In the genomic region with DNA sequence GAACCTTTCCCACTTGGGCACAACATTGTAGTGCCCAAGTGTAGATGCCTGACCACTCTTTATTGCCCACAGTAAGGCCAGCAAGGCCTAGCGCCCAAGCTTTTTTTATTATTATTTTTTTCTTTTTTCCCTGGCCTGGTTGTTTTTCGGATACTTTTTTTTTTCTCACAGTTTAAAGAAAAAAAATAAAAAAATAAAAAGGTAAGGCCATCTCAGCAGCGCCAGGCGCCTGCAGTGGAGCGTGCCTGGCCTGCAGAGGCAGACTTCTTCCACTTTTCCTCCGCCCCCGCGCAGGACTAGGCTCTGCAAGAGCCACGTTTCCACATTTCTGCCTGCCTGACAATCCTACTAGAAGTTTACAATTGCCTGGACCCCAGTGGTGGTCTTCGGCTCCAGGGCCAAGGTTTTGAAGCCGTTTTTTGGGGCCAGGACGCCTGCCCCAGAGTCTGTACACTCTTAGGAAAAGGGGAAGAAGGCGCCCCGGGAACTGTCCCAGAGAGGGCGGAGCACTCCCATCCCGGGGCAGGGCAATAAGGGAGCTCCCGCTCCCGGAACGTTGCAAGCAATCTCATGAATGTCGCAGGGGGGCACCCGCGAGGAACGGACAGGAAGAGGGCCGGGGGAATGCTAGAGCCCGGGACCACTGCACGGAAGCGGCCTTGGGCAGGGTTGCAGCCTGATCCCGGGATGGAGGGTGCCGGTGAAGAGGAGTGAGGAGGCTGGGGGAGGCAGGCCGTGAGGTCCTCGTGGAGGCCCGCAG, we compare ENCODE assay signal across 8 mouse cellular contexts. TPM values are rescaled to one million over a fixed set of nuclear protein-coding genes. Genes with fewer than 3 reads are reported as not detected.
DNase-seq lines count a peak whose midpoint lies in the region; ATAC-seq and TF ChIP-seq lines count a peak whose summit lies in the region.

A gene (plus strand): TSS at position 636 of the 760 bp plus-strand sequence.

- peak within 1 kb of the TSS; percentile 96 for H3K4me3 ChIP-seq in gastrocnemius, adult 2 months
- H3K4me3 ChIP-seq in hindbrain, postnatal 0 days (ENCODE audit: low read length): peak within 1 kb of the TSS; percentile 65
- H3K4me3 ChIP-seq in left cerebral cortex, adult 2 months: peak within 1 kb of the TSS; percentile 80

- peak; percentile 55 for TF ChIP-seq CTCF in gastrocnemius, adult 2 months (IDR thresholded peaks at IDR 0.05)
- peak; percentile 56 for TF ChIP-seq CTCF in hindbrain, postnatal 0 days (IDR thresholded peaks at IDR 0.05; ENCODE audit: low read depth)
- TF ChIP-seq CTCF in left cerebral cortex, adult 2 months (IDR thresholded peaks at IDR 0.05): peak; percentile 44

- DNase-seq in ZHBTc4 (ENCODE audit: low read depth, low spot score): peak; percentile 97
- peak; percentile 95 for DNase-seq in gastrocnemius, adult 2 months
- DNase-seq in hindbrain, postnatal 0 days (ENCODE audit: low spot score): peak; percentile 91
- DNase-seq in left cerebral cortex, adult 2 months (ENCODE audit: extremely low spot score in 1 of 2, low spot score in 2 of 2): peak; percentile 90 to 94
- peak; percentile 91 to 93 for DNase-seq in right cerebral cortex, adult 2 months (ENCODE audit: low spot score in 2 of 2)
- peak; percentile 94 for DNase-seq in urinary bladder, postnatal 14 days (ENCODE audit: low spot score)

- WGBS in hindbrain, postnatal 0 days: under 1% methylated on average over 32 of the region's 32 CpGs

- H3K36me3 ChIP-seq in hindbrain, postnatal 0 days (ENCODE audit: insufficient read depth, low read length): no peaks in the 10 kb centered on the region

- peak within 1 kb of the TSS; percentile 92 for H3K27ac ChIP-seq in gastrocnemius, adult 2 months
- H3K27ac ChIP-seq in hindbrain, postnatal 0 days: peak within 1 kb of the TSS; percentile 80
- H3K27ac ChIP-seq in left cerebral cortex, adult 2 months: peak within 1 kb of the TSS; percentile 89

- H3K4me2 ChIP-seq in hindbrain, postnatal 0 days (ENCODE audit: low read depth, low read length): peak within 1 kb of the TSS; percentile 70

- peaks cover 18% of the 10 kb centered on the region; the same call in 1 of the 2 replicates for H3K4me1 ChIP-seq in hindbrain, postnatal 0 days (ENCODE audit: insufficient read depth, low read length)

- peak within 1 kb of the TSS; percentile 48 for H3K9ac ChIP-seq in hindbrain, postnatal 0 days (replicated peaks; ENCODE audit: low read length)

- H3K27me3 ChIP-seq in hindbrain, postnatal 0 days (ENCODE audit: insufficient read depth, low read length): no peaks in the 10 kb centered on the region

- H3K9me3 ChIP-seq in hindbrain, postnatal 0 days (ENCODE audit: low read length): no peaks in the 10 kb centered on the region

- intact Hi-C loops in gastrocnemius, adult 2 months (cut with DNase I): loop anchor here (2.0 to 10.0 kb wide), 5 partner anchors 35 to 489 kb away; a partner anchor contains a TSS
- intact Hi-C loops in left cerebral cortex, adult 2 months (cut with DNase I): loop anchor here (2.0 to 10.0 kb wide), 3 partner anchors 221 to 489 kb away; no protein-coding TSS in a partner anchor

- ATAC-seq in common myeloid progenitor, adult 5-6 weeks (replicated peaks; ENCODE audit: low read depth, poor library complexity, severe bottlenecking): peak; percentile 87
- peak; percentile 94 for ATAC-seq in hindbrain, postnatal 0 days
- peak; percentile 77 for ATAC-seq in megakaryocyte, adult 5-6 weeks (ENCODE audit: poor library complexity, severe bottlenecking)

RNA-seq across cellular contexts. Expression of the gene that starts here (rescaled TPM):
- total RNA-seq in common myeloid progenitor, adult 5-6 weeks (2017): 25.5 and 35.0 TPM in 2 replicates
- 10 to 100 TPM; 19.9 to 21.1 TPM for total RNA-seq in gastrocnemius, adult 2 months (2021)
- 23.5 and 30.5 TPM in 2 replicates for total RNA-seq in hindbrain, postnatal 0 days (2014; rRNA removed)
- 7.9 and 8.6 TPM in 2 replicates for polyA plus RNA-seq in hindbrain, postnatal 0 days (2015; fragmentation: Nextera tagmentation; extraction: Ambion mirVana)
- total RNA-seq in left cerebral cortex, adult 2 months (2021): 10 to 100 TPM; 57.5 to 62.2 TPM
- total RNA-seq in megakaryocyte, adult 5-6 weeks (2015): 28.8 and 33.8 TPM in 2 replicates
- 30.4 and 31.0 TPM in 2 replicates for total RNA-seq in megakaryocyte, adult 5-6 weeks (2017)

Comparison
In these comparisons a context has a peak if more than half of its experiments do, and no peak if none do; other contexts are left out.
1. Peak in every context shown above with its lines: DNase-seq, ATAC-seq, H3K4me3 ChIP-seq and H3K27ac ChIP-seq.